ENCODE assay signal across 9 mouse cellular contexts in genomic region chr5:91464876-91465508, GRCm38 (mm10). TPM values are rescaled to one million over a fixed set of nuclear protein-coding genes. Genes with fewer than 3 reads are reported as not detected.
DNase-seq lines count a peak whose midpoint lies in the region; ATAC-seq lines count a peak whose summit lies in the region.
"Had no signal": no experiment of that assay in that cellular context is flagged by ENCODE, and none has a peak within 500 bp of the region (broad histone marks: within the 10 kb centered on the region; RNA-seq: fewer than 3 reads in every experiment).

No protein-coding gene starts in this region.

- 29% methylated on average over 4 of the region's 4 CpGs for WGBS in intestine, embryonic 15.5 days
- 53% methylated on average over 4 of the region's 4 CpGs for WGBS in limb, embryonic 11.5 days
- WGBS in neural tube, embryonic 14.5 days: 42% methylated on average over 4 of the region's 4 CpGs

- ATAC-seq in intestine, embryonic 15.5 days: peak; percentile 41; the same call in 1 of the 2 replicates
- ATAC-seq in limb, embryonic 11.5 days (ENCODE audit: insufficient number of reproducible peaks, low FRiP score, low TSS enrichment, low read depth): 0 out of 2 replicates have a peak, but pooled peaks have one; percentile 73
- peak; percentile 93 for ATAC-seq in neural tube, embryonic 14.5 days (ENCODE audit: low read depth)

- H3K4me3 ChIP-seq in intestine, embryonic 15.5 days (replicated peaks): no peak overlapping the region
- no peak overlapping the region for H3K4me3 ChIP-seq in limb, embryonic 11.5 days (ENCODE audit: low read depth, low read length)
- H3K4me3 ChIP-seq in neural tube, embryonic 14.5 days (ENCODE audit: low read depth, low read length): no peak overlapping the region
- H3K4me3 ChIP-seq: limb, embryonic 15.5 days had no signal

- H3K4me2 ChIP-seq in intestine, embryonic 15.5 days (replicated peaks): no peak overlapping the region
- no peak overlapping the region for H3K4me2 ChIP-seq in limb, embryonic 11.5 days (ENCODE audit: low read depth, severe bottlenecking)
- H3K4me2 ChIP-seq in neural tube, embryonic 14.5 days (ENCODE audit: low read depth, low read length): no peak overlapping the region
- H3K4me2 ChIP-seq: limb, embryonic 15.5 days had no signal

- peak; percentile 35 to 57 for DNase-seq in heart, postnatal 10 days
- no peak for DNase-seq in heart, adult 9 months (ENCODE audit: low spot score in 2 of 2)
- DNase-seq in R1 (ENCODE audit: low read depth, low spot score): peak; percentile 65
- DNase-seq in fibroblast of lung, adult 2 months (ENCODE audit: low read depth): peak; percentile 2
- DNase-seq in limb, embryonic 11.5 days (ENCODE audit: low spot score): peak; percentile 56
- no peak for DNase-seq in urinary bladder, adult 18-20 months (ENCODE audit: low spot score in 2 of 2)

- intact Hi-C loops in heart, postnatal 10 days (cut with DNase I): loop anchor here (1.0 to 5.0 kb wide), 4 partner anchors 396 to 652 kb away; no protein-coding TSS in a partner anchor

- H3K27me3 ChIP-seq in intestine, embryonic 15.5 days (replicated peaks): no peaks in the 10 kb centered on the region
- no peaks in the 10 kb centered on the region for H3K27me3 ChIP-seq in limb, embryonic 11.5 days (ENCODE audit: control insufficient read depth, insufficient read depth, low read length)
- no peaks in the 10 kb centered on the region for H3K27me3 ChIP-seq in neural tube, embryonic 14.5 days (ENCODE audit: control insufficient read depth, insufficient read depth, low read length)
- H3K27me3 ChIP-seq: limb, embryonic 15.5 days had no signal

- no peaks in the 10 kb centered on the region for H3K9me3 ChIP-seq in intestine, embryonic 15.5 days
- no peaks in the 10 kb centered on the region for H3K9me3 ChIP-seq in limb, embryonic 11.5 days (ENCODE audit: control insufficient read depth, low read length)
- no peaks in the 10 kb centered on the region for H3K9me3 ChIP-seq in neural tube, embryonic 14.5 days (ENCODE audit: control insufficient read depth, low read length)
- H3K9me3 ChIP-seq: limb, embryonic 15.5 days had no signal

- H3K4me1 ChIP-seq in intestine, embryonic 15.5 days (replicated peaks): no peaks in the 10 kb centered on the region
- no peaks in the 10 kb centered on the region for H3K4me1 ChIP-seq in limb, embryonic 11.5 days (ENCODE audit: control insufficient read depth, insufficient read depth, low read length)
- no peaks in the 10 kb centered on the region for H3K4me1 ChIP-seq in neural tube, embryonic 14.5 days (ENCODE audit: control insufficient read depth, insufficient read depth, low read length)
- H3K4me1 ChIP-seq: limb, embryonic 15.5 days had no signal

- H3K36me3 ChIP-seq in intestine, embryonic 15.5 days: no peaks in the 10 kb centered on the region
- no peaks in the 10 kb centered on the region for H3K36me3 ChIP-seq in limb, embryonic 11.5 days (ENCODE audit: control insufficient read depth, insufficient read depth, low read length)
- no peaks in the 10 kb centered on the region for H3K36me3 ChIP-seq in neural tube, embryonic 14.5 days (ENCODE audit: control insufficient read depth, insufficient read depth, low read length)
- H3K36me3 ChIP-seq: limb, embryonic 15.5 days had no signal

- no peak overlapping the region for H3K27ac ChIP-seq in intestine, embryonic 15.5 days
- H3K27ac ChIP-seq in limb, embryonic 11.5 days (replicated peaks; ENCODE audit: low read depth, low read length): no peak overlapping the region
- no peak overlapping the region for H3K27ac ChIP-seq in neural tube, embryonic 14.5 days (ENCODE audit: low read depth, low read length)
- H3K27ac ChIP-seq: limb, embryonic 15.5 days had no signal

- no peak overlapping the region for H3K9ac ChIP-seq in intestine, embryonic 15.5 days
- H3K9ac ChIP-seq in limb, embryonic 11.5 days (ENCODE audit: low read length): no peak overlapping the region
- H3K9ac ChIP-seq in neural tube, embryonic 14.5 days (replicated peaks; ENCODE audit: low read depth, low read length): no peak overlapping the region
- H3K9ac ChIP-seq: limb, embryonic 15.5 days had no signal

RNA-seq across cellular contexts. Expression of gene Parm1, which starts 52.4 kb away (rescaled TPM):
- total RNA-seq in heart, postnatal 10 days (2021): 10 to 100 TPM; 62.5 to 71.7 TPM
- 22.1 and 23.9 TPM in 2 replicates for polyA plus RNA-seq in intestine, embryonic 15.5 days (2015; fragmentation: Nextera tagmentation; extraction: Ambion mirVana)
- polyA plus RNA-seq in limb, embryonic 11.5 days (2014; fragmentation: Nextera tagmentation; extraction: Ambion mirVana): 8.1 and 8.7 TPM in 2 replicates
- 6.4 and 6.9 TPM in 2 replicates for polyA plus RNA-seq in neural tube, embryonic 14.5 days (2014; fragmentation: Nextera tagmentation; extraction: Ambion mirVana)

Comparison
In these comparisons a context has a peak if more than half of its experiments do, and no peak if none do; other contexts are left out.
1. DNase-seq: peak in heart, postnatal 10 days (2 of 2), R1 (single experiment), fibroblast of lung, adult 2 months (single experiment) and limb, embryonic 11.5 days (single experiment); none in heart, adult 9 months (0 of 2) and urinary bladder, adult 18-20 months (0 of 2).
2. ATAC-seq: peak in every context shown above with its lines; median percentile 93 in neural tube, embryonic 14.5 days; 73 in limb, embryonic 11.5 days; 41 in intestine, embryonic 15.5 days.